Mouse (Mus musculus): Measurements from ENCODE around the gene Fkbp8.

Gene Fkbp8

GRCm38 (mm10) chr8:70555079-70555747 is 27.7 kb downstream of the Fkbp8 start:
- no peak for DNase-seq (ENCODE audit: low spot score in 2 of 2)

- no peak for DNase-seq (ENCODE audit: low spot score in 2 of 2)
These were observed 30.8 kb downstream of the Fkbp8 start for GRCm38 (mm10) chr8:70558334-70558733.

- DNase-seq (ENCODE audit: low spot score in 2 of 2) = no peak
These were observed 31.5 kb downstream of the Fkbp8 start for GRCm38 (mm10) chr8:70558983-70559382.

- no peak for DNase-seq (ENCODE audit: low spot score in 2 of 2)
These were observed 32.6 kb downstream of the Fkbp8 start for GRCm38 (mm10) chr8:70560096-70560495.

- DNase-seq (ENCODE audit: low spot score in 2 of 2) = no peak
These were observed 33.0 kb downstream of the Fkbp8 start for GRCm38 (mm10) chr8:70560564-70560963.

GRCm38 (mm10) chr8:70561357-70561756 is 33.8 kb downstream of the Fkbp8 start:
- no peak for DNase-seq (ENCODE audit: low spot score in 2 of 2)

- no peak for DNase-seq (ENCODE audit: low spot score in 2 of 2)
These were observed 34.4 kb downstream of the Fkbp8 start for GRCm38 (mm10) chr8:70561809-70562535.

- DNase-seq (ENCODE audit: low spot score in 2 of 2) = no peak
These were observed 35.3 kb downstream of the Fkbp8 start for GRCm38 (mm10) chr8:70562802-70563201.

GRCm38 (mm10) chr8:70563763-70564387 is 36.4 kb downstream of the Fkbp8 start:
- DNase-seq (ENCODE audit: low spot score in 2 of 2) = no peak

- no peak for DNase-seq (ENCODE audit: low spot score in 2 of 2)
These were observed 37.2 kb downstream of the Fkbp8 start for GRCm38 (mm10) chr8:70564696-70565235.

- DNase-seq (ENCODE audit: low spot score in 2 of 2) = no peak
These were observed 38.0 kb downstream of the Fkbp8 start for GRCm38 (mm10) chr8:70565561-70565960.

- DNase-seq (ENCODE audit: low spot score in 2 of 2) = no peak
These were observed 42.8 kb downstream of the Fkbp8 start for GRCm38 (mm10) chr8:70570360-70570759.

GRCm38 (mm10) chr8:70570990-70571389 is 43.5 kb downstream of the Fkbp8 start:
- no peak for DNase-seq (ENCODE audit: low spot score in 2 of 2)

- DNase-seq (ENCODE audit: low spot score in 2 of 2) = no peak
These were observed 46.8 kb downstream of the Fkbp8 start for GRCm38 (mm10) chr8:70574302-70574701.

- no peak for DNase-seq (ENCODE audit: low spot score in 2 of 2)
These were observed 47.4 kb downstream of the Fkbp8 start for GRCm38 (mm10) chr8:70574915-70575314.

GRCm38 (mm10) chr8:70577207-70577606 is 49.7 kb downstream of the Fkbp8 start:
- DNase-seq (ENCODE audit: low spot score in 2 of 2) = no peak

- DNase-seq (ENCODE audit: low spot score in 2 of 2) = no peak
These were observed 56.2 kb downstream of the Fkbp8 start for GRCm38 (mm10) chr8:70583476-70584387.

- DNase-seq (ENCODE audit: low spot score in 2 of 2) = no peak
These were observed 57.2 kb downstream of the Fkbp8 start for GRCm38 (mm10) chr8:70584606-70585257.
